Mouse (Mus musculus) liver, embryonic 12.5 days (tissue): Measurements from ENCODE around the gene Dis3l2. TPM values are rescaled to one million over a fixed set of nuclear protein-coding genes. Genes with fewer than 3 reads are reported as not detected.

Source experiments
- ATAC-seq: fragments of 200-750 bp; cut with Nextera tagmentation; 2 replicates; pipeline ENCODE4 v1.8.0; 2017; ENCODE audit warnings: moderate number of reproducible peaks, mild to moderate bottlenecking, moderate library complexity
- H3K27ac ChIP-seq: fragments of 300-500 bp; sonication (generic); 2 replicates; pipeline ENCODE4 v1.5.1; 2016; ENCODE audit warnings: mild to moderate bottlenecking
- H3K27me3 ChIP-seq: fragments of 300-500 bp; sonication (generic); replicated peaks from 2 replicates; pipeline ENCODE4 v1.6.1; 2016; ENCODE audit warnings: mild to moderate bottlenecking, moderate library complexity
- H3K36me3 ChIP-seq: fragments of 300-500 bp; sonication (generic); 2 replicates; pipeline ENCODE4 v1.6.1; 2016; ENCODE audit warnings: mild to moderate bottlenecking, moderate library complexity
- H3K4me1 ChIP-seq: fragments of 300-500 bp; sonication (generic); 2 replicates; pipeline ENCODE4 v1.6.1; 2016
- H3K4me2 ChIP-seq: fragments of 300-500 bp; sonication (generic); 2 replicates; pipeline ENCODE4 v1.6.1; 2016; ENCODE audit warnings: mild to moderate bottlenecking, moderate library complexity
- H3K4me3 ChIP-seq: fragments of 300-500 bp; sonication (generic); 2 replicates; pipeline ENCODE4 v1.5.1; 2016; ENCODE audit warnings: mild to moderate bottlenecking, moderate library complexity
- H3K9ac ChIP-seq: fragments of 300-500 bp; sonication (generic); 2 replicates; pipeline ENCODE4 v1.6.1; 2016; ENCODE audit warnings: mild to moderate bottlenecking, moderate library complexity
- H3K9me3 ChIP-seq: fragments of 300-500 bp; sonication (generic); replicated peaks from 2 replicates; pipeline ENCODE4 v1.6.1; 2016; ENCODE audit warnings: mild to moderate bottlenecking, moderate library complexity
- WGBS: fragments of 180-500 bp; shearing (Covaris S2); methylation state at CpG from one replicate; pipeline ENCODE4 v1.1.7; 2016; ENCODE audit not compliant: insufficient replicate concordance; 5-methylcytosine and 5-hydroxymethylcytosine counted together
- polyA plus RNA-seq: library from polyadenylated mRNA; unstranded; fragments of >200 nt; fragmentation: Nextera tagmentation; extraction: Ambion mirVana; gene quantifications from 2 replicates; pipeline ENCODE4 v1.2.1, GENCODE M21; 2016

Dis3l2 gene
- polyA plus RNA-seq, 1 experiment from 2014 or later, result 13.2 TPM

DNA sequence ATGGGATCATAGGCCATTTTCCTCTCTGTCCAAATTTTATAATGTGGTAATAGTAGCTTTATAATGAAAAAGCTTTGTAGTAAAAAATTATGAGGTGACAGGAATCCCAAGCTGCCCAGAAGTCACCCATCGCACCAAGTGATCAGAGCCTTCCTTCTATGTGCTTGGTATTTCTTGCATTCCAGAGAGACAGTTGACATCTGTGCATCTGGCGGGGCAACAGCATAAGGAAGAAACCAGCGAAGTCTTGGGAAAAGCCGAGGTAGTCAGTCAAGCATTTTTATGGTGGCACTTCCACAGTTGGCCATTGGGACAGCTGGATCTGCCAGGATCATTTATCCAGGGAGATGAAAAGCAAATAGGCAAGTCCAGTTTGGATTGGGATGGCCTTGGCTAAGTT, 229.2 kb downstream of the Dis3l2 start:
- no peak overlapping the region for H3K4me2 ChIP-seq
- WGBS, result 72% methylated on average over 4 of the region's 4 CpGs
- H3K27ac ChIP-seq, result no peak overlapping the region
- no peak overlapping the region for H3K9ac ChIP-seq
- H3K36me3 ChIP-seq, result 0 out of 2 replicates have a peak, but pooled peaks cover 4% of the 10 kb centered on the region
- H3K9me3 ChIP-seq, result no peaks in the 10 kb centered on the region
- no peak for ATAC-seq
- H3K4me1 ChIP-seq, result no peaks in the 10 kb centered on the region
- no peak overlapping the region for H3K4me3 ChIP-seq
- no peaks in the 10 kb centered on the region for H3K27me3 ChIP-seq

DNA sequence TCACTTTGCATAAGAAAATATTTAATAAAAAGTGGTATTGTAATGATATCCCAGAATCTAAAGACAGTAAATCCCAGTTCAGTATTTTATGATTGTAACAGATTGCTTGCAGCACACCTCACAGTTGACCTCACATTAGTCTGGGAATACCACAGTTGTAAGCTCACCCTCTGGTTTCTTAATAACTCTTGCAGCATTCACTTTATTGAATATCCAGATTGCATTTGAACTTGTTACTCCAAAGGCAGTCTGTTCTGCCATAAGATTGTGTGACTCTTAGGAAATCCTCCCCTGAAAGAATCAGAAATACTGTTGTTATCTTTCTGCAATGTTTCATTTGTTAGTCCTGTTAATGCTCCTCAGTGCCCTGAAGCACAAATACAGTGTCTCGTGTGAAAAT, 230.0 kb downstream of the Dis3l2 start:
- Histone ChIP-seq H3K9ac (no peak overlapping the region), H3K4me3 (no peak overlapping the region), H3K27ac (no peak overlapping the region), H3K4me2 (no peak overlapping the region), H3K27me3 (no peaks in the 10 kb centered on the region), H3K9me3 (no peaks in the 10 kb centered on the region), H3K36me3 (0 out of 2 replicates have a peak, but pooled peaks cover 4% of the 10 kb centered on the region), H3K4me1 (no peaks in the 10 kb centered on the region)
- ATAC-seq, result no peak
- WGBS, result 66% methylated on average over 1 of the region's 1 CpGs

DNA sequence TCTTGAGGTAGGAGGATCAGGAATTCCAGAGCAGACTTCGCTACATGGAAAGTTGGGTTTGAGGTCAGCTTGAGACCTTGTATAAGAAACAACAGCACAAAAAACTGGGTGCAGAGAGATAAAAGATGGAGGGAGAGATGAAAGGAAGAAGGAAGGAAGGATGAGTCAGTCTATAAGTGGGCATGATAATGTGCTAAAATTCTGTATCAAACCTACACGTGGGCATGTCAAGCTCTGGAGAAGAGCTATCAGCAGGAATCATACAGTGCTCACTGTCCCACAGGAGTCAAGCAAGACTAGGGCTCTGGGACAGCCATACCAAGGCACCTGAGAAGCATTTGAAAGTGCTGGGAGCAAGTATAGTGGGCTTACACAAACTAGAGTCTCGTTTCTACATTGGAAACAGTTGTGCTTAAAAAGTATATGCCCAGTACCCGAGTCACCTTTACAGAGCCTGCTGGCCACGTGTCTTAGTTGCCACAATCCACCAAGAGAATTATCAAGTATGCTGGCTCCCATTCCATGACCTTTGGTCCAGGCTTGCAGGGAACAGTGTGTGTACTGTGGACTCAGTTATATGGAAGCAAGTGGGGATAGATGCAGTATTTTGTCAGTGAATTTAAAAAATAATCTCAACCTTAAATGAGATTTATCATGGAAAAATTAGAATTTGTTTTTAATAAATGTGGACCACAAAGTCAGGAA, 248.0 kb downstream of the Dis3l2 start:
- no peak overlapping the region for H3K4me2 ChIP-seq
- H3K4me3 ChIP-seq, result no peak overlapping the region
- WGBS, result 60% methylated on average over 5 of the region's 5 CpGs
- H3K27me3 ChIP-seq, result no peaks in the 10 kb centered on the region
- H3K9ac ChIP-seq, result no peak overlapping the region
- no peak for ATAC-seq
- no peaks in the 10 kb centered on the region for H3K36me3 ChIP-seq
- no peaks in the 10 kb centered on the region for H3K4me1 ChIP-seq
- H3K9me3 ChIP-seq, result no peaks in the 10 kb centered on the region
- no peak overlapping the region for H3K27ac ChIP-seq

DNA sequence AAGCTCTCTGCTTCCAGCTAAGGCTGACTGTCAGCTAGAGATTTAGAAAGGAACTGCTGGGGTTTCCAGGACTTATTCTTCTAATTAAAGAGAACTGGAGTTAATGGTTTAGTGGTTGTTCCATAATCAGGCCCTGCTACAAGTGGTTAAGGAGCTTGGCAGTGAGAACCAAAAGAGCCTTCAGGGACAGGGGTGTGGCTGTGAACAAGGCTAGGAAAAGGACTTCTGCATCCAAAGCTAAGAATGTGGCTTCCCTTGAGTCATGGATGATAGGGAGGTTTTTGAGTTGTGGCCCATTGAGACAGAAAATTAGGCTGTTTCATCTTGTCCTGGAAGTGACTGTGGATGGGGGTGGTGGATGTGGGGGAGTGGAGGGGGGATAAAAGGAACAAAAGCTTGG, 252.2 kb downstream of the Dis3l2 start:
- Histone ChIP-seq H3K4me3 (no peak overlapping the region), H3K4me2 (no peak overlapping the region), H3K4me1 (no peaks in the 10 kb centered on the region), H3K27me3 (no peaks in the 10 kb centered on the region), H3K9ac (no peak overlapping the region), H3K36me3 (peaks cover 3% of the 10 kb centered on the region; the same call in 1 of the 2 replicates), H3K9me3 (no peaks in the 10 kb centered on the region), H3K27ac (no peak overlapping the region)
- no peak for ATAC-seq

DNA sequence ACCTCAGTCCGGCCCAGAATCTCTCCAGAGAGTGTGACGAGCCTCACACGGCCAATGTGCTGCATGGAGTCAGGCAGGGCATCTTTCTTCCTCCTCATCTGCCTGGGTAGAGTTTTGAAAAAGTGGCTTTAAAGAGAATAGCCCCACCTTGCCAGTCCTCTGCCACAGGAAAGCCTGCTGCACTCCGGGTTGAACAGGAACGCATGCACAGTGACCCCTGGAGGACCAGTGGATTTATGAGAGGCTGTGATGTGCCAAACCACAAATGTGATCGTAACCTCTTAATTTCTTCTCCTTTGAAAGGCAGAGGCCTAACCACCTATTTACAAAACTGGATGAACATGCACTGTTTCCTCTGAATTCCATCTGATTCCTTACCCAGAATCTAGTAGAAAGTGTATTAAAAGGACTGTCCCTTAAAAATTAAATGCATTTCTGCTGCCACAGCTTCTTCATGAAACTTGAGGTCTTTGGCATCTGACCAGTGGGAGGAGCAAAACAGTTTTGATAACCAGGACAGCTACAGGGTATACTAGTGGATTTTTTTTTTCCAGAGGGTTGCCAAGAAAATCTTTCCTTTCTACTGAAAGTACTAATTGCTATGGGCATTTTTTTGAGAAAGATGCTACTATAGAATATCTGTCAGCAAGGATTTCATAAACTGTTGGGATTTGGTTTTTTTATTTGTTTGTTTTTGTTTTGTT, 264.8 kb downstream of the Dis3l2 start:
- Histone ChIP-seq H3K4me3 (no peak overlapping the region), H3K27me3 (no peaks in the 10 kb centered on the region), H3K36me3 (no peaks in the 10 kb centered on the region), H3K9ac (no peak overlapping the region), H3K4me1 (no peaks in the 10 kb centered on the region; the same call in 1 of the 2 replicates), H3K4me2 (no peak overlapping the region), H3K9me3 (no peaks in the 10 kb centered on the region), H3K27ac (no peak overlapping the region)
- ATAC-seq, result no peak
- 55% methylated on average over 6 of the region's 6 CpGs for WGBS

DNA sequence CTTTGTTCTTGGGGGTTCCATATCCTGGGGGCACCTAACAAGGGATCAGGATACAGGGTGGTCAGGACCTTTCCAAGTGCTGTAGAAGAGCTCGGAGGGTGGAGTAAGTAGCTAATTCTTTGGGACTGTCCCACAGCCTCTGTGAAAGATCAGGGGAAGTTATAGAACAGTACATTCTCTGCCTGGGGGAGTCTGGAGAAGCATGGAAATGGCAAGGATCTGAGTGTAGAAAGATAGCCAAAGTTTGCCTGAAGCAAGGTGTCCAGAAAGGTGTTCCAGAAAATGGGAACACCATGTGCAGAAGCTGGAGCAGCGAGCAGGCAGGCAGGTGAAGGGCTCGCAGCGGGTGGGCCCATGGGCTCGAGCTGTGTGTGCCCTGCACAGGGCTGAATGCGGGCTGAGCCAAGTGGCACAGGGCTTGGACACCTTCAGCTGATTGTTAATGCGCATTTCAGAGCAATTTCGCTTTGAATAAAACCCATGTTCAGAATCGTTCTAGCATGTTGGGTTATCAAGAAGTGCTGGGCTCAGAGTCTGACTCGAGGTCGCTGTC, 265.6 kb downstream of the Dis3l2 start:
- Histone ChIP-seq H3K36me3 (no peaks in the 10 kb centered on the region), H3K4me3 (no peak overlapping the region), H3K27me3 (no peaks in the 10 kb centered on the region), H3K27ac (no peak overlapping the region), H3K9ac (no peak overlapping the region), H3K9me3 (no peaks in the 10 kb centered on the region), H3K4me2 (no peak overlapping the region), H3K4me1 (no peaks in the 10 kb centered on the region)
- 75% methylated on average over 11 of the region's 11 CpGs for WGBS
- no peak for ATAC-seq

DNA sequence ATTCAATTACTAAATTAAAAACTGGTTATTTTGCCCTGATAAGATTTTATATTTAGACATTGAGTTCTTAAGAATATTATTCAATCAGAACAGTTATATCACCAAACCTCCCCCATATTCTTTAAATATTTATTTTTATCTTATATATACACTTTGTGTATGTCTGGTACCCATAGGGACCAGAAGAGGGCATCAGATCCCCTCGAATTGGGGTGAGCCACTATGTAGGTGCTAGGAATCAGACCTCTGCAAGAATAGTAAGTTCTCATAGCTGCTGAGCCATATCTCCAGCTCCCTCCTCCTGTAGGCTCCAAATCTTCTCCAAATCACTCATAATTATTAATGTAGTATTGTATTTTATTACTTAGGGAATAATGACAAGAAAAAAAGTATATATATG, 269.1 kb downstream of the Dis3l2 start:
- Histone ChIP-seq H3K9ac (no peak overlapping the region), H3K4me3 (no peak overlapping the region), H3K27ac (no peak overlapping the region), H3K9me3 (no peaks in the 10 kb centered on the region), H3K36me3 (no peaks in the 10 kb centered on the region), H3K4me2 (no peak overlapping the region), H3K4me1 (no peaks in the 10 kb centered on the region), H3K27me3 (no peaks in the 10 kb centered on the region)
- WGBS, result 40% methylated on average over 1 of the region's 1 CpGs
- ATAC-seq, result no peak

DNA sequence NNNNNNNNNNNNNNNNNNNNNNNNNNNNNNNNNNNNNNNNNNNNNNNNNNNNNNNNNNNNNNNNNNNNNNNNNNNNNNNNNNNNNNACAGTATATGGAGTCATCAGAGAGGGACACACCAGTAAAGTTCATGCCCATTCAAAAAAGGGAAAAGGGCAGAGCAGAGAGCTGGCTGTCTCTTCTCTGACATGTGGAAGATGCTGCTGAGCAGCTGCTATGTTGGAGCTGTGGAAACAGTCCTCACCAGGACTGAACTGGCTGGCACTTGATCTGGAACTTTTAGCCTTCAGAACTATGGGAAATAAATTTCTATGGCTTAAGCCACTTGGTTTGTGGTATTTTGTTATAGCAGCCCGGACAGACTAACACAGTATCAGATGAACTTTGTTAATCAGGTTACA, 273.4 kb downstream of the Dis3l2 start:
- 68% methylated on average over 1 of the region's 1 CpGs for WGBS
- ATAC-seq, result no peak

DNA sequence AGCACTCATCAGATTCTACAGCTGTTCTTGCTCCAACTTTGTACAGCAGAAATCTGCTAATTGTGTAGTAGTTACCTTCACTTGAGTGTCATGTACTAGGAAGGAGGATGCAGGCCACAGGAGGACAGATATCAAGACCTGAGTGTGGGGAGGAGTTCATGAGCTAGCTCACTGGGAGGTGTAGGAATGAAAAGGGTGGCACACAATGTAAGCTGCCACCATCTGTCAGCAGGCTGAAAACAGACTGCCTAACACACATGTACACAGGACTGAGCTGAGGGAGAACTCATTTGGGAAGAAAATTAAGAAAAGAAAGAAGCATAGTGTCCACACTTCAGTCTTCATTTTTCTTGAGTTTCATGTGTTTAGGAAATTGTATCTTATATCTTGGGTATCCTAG, 282.8 kb downstream of the Dis3l2 start:
- Histone ChIP-seq H3K4me2 (no peak overlapping the region), H3K4me1 (no peaks in the 10 kb centered on the region), H3K9ac (no peak overlapping the region), H3K36me3 (no peaks in the 10 kb centered on the region), H3K4me3 (no peak overlapping the region), H3K27me3 (no peaks in the 10 kb centered on the region), H3K9me3 (no peaks in the 10 kb centered on the region), H3K27ac (no peak overlapping the region)
- no peak for ATAC-seq

More for the DNA sequence above, 273.4 kb downstream of the Dis3l2 start:
- no peaks in the 10 kb centered on the region for H3K9me3 ChIP-seq
- no peaks in the 10 kb centered on the region for H3K36me3 ChIP-seq
- no peak overlapping the region for H3K27ac ChIP-seq
- no peaks in the 10 kb centered on the region for H3K4me1 ChIP-seq
- no peaks in the 10 kb centered on the region for H3K27me3 ChIP-seq
- no peak overlapping the region for H3K4me3 ChIP-seq
- no peak overlapping the region for H3K9ac ChIP-seq
- no peak overlapping the region for H3K4me2 ChIP-seq

DNA sequence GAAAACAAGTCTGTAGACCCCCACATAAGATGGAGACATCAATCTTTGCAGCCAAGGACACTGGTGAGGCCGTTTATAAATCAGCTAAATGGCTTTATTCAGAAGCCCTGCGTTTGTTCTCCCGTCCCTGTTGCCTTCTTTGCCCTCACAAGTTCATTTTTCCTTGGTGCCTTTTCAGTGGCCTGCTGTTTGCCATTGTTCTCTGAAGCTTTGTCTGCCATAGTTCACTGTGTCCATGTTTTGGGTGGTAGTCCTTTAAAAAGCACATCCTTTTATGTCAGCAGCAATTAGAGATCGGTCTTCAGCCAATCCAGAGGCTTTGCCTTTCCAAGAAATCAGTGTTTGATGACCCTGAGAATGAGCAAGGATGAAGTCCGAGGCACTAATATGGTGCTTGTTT, 289.2 kb downstream of the Dis3l2 start:
- no peaks in the 10 kb centered on the region for H3K9me3 ChIP-seq
- H3K4me2 ChIP-seq, result no peak overlapping the region
- no peak overlapping the region for H3K9ac ChIP-seq
- H3K27me3 ChIP-seq, result no peaks in the 10 kb centered on the region
- no peak overlapping the region for H3K4me3 ChIP-seq
- H3K36me3 ChIP-seq, result no peaks in the 10 kb centered on the region
- H3K4me1 ChIP-seq, result no peaks in the 10 kb centered on the region
- ATAC-seq, result no peak
- 66% methylated on average over 5 of the region's 5 CpGs for WGBS
- no peak overlapping the region for H3K27ac ChIP-seq

DNA sequence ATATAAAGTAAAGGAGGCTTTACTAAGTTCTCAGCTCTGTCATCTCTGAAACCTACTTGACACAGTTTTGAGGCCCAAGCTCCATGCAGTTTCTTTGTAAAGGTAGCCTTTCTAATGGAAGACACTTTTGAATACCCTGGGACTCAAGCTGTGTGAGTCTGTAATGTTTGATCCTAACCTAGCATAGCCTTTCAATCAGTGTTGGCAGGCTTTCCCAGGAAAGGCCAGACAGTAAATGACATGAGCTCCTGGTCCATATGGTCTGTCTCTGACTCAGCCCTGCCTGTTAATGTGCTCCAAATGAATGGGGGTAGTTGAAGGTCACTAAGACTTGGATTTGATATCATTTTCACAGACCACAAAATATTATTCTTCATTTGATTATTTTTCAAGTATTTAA, 290.4 kb downstream of the Dis3l2 start:
- Histone ChIP-seq H3K9me3 (no peaks in the 10 kb centered on the region), H3K36me3 (no peaks in the 10 kb centered on the region), H3K4me1 (no peaks in the 10 kb centered on the region), H3K4me2 (no peak overlapping the region), H3K27me3 (no peaks in the 10 kb centered on the region), H3K9ac (no peak overlapping the region), H3K27ac (no peak overlapping the region), H3K4me3 (no peak overlapping the region)
- ATAC-seq, result no peak

DNA sequence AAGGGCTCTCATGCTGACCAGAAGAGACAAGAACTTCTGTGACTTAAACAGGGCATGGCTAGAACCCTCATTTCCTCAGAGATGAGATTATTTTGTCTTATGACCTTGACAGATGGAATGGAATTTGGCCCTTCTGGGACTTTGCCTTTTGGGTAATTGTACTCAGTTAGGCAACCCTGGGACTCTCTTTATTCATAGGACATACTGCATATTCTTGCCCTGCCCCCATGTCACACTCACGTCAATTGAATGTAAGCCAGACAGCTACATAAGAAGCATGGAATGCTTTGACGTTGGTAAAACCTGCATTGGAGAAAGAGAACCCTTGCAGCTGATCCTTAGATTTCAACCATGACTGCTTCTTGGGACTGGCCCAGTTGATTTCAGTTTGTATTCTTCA, 294.4 kb downstream of the Dis3l2 start:
- Histone ChIP-seq H3K36me3 (no peaks in the 10 kb centered on the region), H3K27me3 (no peaks in the 10 kb centered on the region), H3K4me2 (no peak overlapping the region), H3K9ac (no peak overlapping the region), H3K4me3 (no peak overlapping the region), H3K4me1 (no peaks in the 10 kb centered on the region), H3K27ac (no peak overlapping the region), H3K9me3 (no peaks in the 10 kb centered on the region)
- WGBS, result 85% methylated on average over 2 of the region's 2 CpGs
- no peak for ATAC-seq
